Mouse (Mus musculus) right cerebral cortex, postnatal 36 days (tissue): Measurements from ENCODE around the gene Cyp1a2.
"Not testable (repeated sequence)": the region's sequence is repeated elsewhere in the genome, so short reads cannot be mapped to it uniquely, and the experiment has no call there.

Experiments used
- DNase-seq, 2 experiments: peaks; one replicate each; pipeline ENCODE4 v3.0.0; 2022; ENCODE audit warnings: low spot score in 2 of 2, mixed read lengths in 1 of 2

Gene Cyp1a2

GRCm38 (mm10) chr9:57683520-57683919, at the start of gene Cyp1a2:
Gene Cyp1a2, minus strand, starts transcription at chr9:57683703.
- DNase-seq, result no peak

DNA sequence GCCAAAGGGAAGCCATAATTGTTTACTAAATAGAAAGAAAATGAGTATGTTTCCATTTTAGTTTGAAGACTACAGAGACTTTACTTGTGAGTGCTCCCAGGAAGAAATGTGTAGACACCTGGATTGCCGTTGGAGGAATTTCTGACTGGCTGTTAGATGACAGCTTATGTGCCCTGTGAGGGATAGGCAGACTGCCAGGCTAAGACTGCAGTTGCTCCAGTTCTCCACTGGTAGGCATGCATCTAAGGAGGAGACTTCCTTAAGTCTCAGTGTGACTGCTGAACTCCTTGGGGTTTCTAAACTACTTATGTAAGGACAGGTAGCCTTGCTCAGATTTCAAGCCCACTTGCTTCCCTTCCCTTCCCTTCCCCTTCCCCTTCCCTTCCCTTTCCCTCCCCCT, 44.8 kb upstream of the Cyp1a2 start:
- no peak for DNase-seq

DNA sequence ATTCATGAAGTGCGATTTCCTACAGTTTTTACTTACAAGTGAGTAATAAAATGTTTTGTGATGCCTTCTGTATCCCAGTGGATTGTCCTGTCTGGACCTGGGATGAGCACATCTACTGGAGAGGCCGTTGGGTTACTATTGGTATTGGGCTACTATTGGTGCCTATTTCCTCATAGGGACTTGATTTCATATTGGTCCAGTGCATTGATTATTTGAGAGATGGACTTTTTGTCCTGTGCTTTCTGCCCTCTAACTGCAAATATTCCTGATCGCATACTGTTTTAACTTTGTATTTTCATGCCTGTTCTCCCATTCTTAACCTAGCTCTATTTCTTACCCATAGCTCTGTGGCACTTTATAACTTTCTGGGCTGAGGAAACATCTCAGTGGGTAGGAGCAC, 41.2 kb upstream of the Cyp1a2 start:
- no peak for DNase-seq

- no peak for DNase-seq
Measured at GRCm38 (mm10) chr9:57723796-57724195, 40.3 kb upstream of the Cyp1a2 start.

- DNase-seq, result peak; percentile 40 to 43
Measured at GRCm38 (mm10) chr9:57723315-57723715, 39.8 kb upstream of the Cyp1a2 start.

GRCm38 (mm10) chr9:57722371-57722770, 38.9 kb upstream of the Cyp1a2 start:
- DNase-seq, result no peak

- DNase-seq, result no peak
Measured at GRCm38 (mm10) chr9:57720736-57721135, 37.2 kb upstream of the Cyp1a2 start.

DNA sequence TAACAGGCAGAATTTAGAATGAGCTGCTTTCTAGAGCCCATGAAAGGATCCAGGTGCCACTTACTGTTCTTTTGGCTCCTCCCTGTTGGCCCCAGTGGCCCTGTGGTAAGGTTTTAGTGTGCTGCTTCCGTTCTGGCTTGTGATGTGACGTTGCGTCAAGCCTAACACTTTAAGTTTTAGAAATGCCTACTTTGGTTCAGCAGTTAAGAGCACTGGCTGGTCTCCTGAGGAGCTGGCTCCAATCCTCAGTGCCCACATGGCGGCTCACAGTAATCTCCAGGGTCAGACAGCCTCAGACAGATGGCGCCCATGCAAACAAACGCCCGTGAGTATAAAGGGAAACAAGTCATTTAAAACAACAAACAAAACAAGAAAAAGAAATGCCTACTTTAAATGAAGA, 34.9 kb upstream of the Cyp1a2 start:
- DNase-seq, result no peak

- DNase-seq, result no peak
Measured at GRCm38 (mm10) chr9:57712194-57712593, 28.7 kb upstream of the Cyp1a2 start.

- DNase-seq, result not testable (repeated sequence)
Measured at GRCm38 (mm10) chr9:57710214-57710613, 26.7 kb upstream of the Cyp1a2 start.

- DNase-seq, result peak; percentile 39 to 62
Measured at GRCm38 (mm10) chr9:57708720-57709274, 25.3 kb upstream of the Cyp1a2 start.

- peak; percentile 66 to 67 for DNase-seq
Measured at GRCm38 (mm10) chr9:57708068-57708719, 24.7 kb upstream of the Cyp1a2 start, which contains the start of gene Edc3. Gene Edc3, plus strand, starts transcription at chr9:57708540.

- no peak for DNase-seq
Measured at GRCm38 (mm10) chr9:57706496-57706895, 23.0 kb upstream of the Cyp1a2 start.

DNA sequence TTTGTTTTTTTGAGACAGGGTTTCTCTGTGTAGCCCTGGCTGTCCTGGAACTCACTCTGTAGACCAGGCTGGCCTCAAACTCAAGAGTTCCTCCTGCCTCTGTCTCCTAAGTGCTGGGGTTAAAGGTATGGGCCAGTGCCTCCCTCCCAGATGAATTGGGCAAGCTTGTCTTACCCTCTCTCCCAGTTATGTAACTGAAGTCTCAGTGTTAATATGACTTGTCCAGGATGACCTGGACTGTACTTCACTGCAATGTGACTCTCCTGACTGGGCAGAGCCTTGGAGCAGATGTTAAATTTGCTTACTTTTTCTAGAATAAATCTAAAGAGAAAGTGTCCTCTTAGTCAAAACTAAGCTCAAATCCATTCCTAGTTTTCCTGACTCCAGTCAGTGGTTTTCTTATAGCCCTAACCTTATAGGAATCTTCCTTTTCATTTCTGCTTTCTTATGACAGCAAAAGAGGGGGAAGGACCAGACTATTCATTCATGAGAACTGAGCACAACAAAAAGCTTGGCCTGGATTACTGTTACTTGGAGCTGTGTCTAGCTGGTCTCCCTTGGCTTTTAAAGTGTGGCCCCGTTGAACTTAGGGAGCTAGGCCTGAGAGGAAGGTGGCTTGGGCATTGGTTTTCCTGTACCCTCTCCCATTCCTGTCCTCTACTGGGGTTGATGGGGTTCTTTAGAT, 15.1 kb upstream of the Cyp1a2 start:
- DNase-seq, result peak in 1 of 2 experiments; percentile 10

DNA sequence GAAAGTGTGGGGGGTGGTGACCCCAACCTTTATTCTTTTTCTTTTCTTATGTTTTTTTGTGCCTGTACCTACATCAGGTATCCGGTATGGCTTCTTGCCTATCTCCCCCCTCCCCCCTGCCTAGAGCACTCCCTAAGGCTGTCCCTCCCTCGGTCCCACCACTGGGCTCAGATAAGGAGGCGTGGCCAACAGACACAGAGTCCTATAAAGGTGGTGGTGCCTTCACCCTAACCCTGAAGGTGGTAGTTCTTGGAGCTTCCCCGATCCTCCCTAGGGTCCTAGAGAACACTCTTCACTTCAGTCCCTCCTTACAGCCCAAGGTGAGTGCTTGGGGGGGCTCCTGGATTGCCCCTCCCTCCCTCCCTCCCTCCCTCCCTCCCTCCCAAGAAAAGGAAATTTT, 13.9 kb upstream of the Cyp1a2 start:
- DNase-seq, result no peak

- peak; percentile 51 to 66 for DNase-seq
Measured at GRCm38 (mm10) chr9:57696380-57697285, 13.1 kb upstream of the Cyp1a2 start.

DNA sequence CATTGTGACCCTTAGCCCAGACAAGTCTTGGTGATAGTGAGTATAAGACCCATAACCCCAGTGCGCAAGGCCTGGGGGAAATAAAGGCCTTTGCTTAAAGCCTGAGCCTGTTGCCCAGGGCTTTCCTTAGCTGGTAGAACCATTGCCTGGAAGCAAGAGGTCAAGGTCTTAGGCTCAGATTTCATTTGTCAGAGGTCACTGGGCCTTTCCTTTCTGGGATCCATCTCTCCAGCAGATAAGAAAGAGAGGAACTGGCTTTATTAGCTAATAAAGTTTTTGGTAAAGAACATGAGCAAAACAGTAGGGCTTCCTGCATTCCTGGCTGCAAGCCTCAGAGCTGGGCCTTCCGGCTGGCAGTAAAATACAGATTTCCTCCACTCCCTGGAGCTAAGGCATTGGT, 10.6 kb upstream of the Cyp1a2 start:
- DNase-seq, result no peak

DNA sequence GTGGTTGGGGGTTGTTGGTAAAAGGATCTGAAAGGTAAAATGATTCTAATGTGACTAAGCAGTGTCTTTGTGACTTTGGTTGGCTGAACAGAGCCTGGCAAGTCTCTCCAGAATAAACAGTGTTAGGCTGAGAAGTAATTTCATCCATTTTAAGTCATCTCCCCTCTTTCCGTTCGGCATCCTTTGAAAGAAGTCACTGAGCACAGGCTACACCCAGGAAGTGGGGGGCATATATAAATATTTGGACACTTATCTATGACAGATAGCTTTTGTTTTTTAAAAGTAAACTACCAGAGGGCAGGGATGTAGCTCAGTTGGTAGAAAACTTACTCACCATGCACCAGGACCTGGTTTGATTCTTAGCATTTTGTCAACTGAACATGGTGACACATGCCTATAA, 5.1 kb upstream of the Cyp1a2 start:
- DNase-seq, result no peak

GRCm38 (mm10) chr9:57688158-57688557, 4.7 kb upstream of the Cyp1a2 start:
- DNase-seq, result no peak

DNA sequence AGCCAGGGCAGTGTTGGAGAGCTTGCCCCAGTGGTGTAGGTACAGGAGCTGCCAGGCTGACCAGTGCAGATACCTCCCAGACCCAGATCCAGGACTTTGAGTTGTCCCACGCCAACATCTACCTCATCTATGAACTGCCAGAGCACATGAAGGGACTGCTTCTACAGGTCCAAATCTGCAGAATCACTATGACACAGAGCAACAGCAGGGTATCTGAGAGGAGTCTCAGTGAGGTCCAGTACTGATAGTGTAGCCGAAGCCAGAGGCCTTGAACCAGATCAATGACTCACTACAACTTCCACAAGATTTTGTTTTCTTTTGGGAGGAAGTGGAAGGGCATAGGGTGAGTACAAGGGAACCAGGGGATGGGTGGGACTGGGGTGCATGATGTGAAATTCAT, 4.2 kb upstream of the Cyp1a2 start, which contains the start of gene Cyp1a1:
TSS of gene Cyp1a1 (plus strand) at position 178 of the 400 bp plus-strand sequence.
- DNase-seq, result no peak

GRCm38 (mm10) chr9:57686011-57686410, 2.5 kb upstream of the Cyp1a2 start:
- DNase-seq, result no peak

DNA sequence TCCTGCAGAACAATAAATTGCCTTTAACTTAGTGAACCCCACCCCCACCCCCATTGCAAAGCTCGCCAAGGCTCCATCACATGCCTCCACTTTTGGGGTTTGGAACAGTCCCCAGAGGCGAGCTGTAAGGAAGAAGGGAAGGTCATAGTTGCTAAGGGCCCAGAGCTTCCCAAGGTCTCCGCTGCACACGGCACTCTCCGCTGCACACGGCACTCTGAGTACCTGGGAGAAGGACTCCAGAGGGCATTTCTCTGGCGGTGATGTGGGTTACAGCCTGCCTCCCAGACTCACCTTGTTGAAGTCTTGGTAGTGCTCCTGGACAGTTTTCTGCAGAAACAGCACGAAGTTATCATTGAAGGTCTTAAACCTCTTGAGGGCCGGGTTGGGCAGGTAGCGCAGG, 2.1 kb downstream of the Cyp1a2 start:
- no peak for DNase-seq
